Mouse (Mus musculus) layer of hippocampus, adult 2 months (tissue): ENCODE measurements around the gene Mthfd2. TPM values are rescaled to one million over a fixed set of nuclear protein-coding genes. Genes with fewer than 3 reads are reported as not detected.
"Not testable (repeated sequence)": the region's sequence is repeated elsewhere in the genome, so short reads cannot be mapped to it uniquely, and the experiment has no call there.

Experiments
- DNase-seq, 2 experiments: peaks; one replicate each; pipeline ENCODE4 v3.0.0; 2022; ENCODE audit warnings: low spot score in 2 of 2
- H3K27ac ChIP-seq: fragments of 200-600 bp; 2 replicates; pipeline ENCODE4 v1.8.1; 2022
- H3K4me3 ChIP-seq: fragments of 200-600 bp; 2 replicates; pipeline ENCODE4 v1.8.1; 2022; ENCODE audit warnings: mild to moderate bottlenecking
- CTCF ChIP-seq: fragments of 200-600 bp; conservative IDR thresholded peaks from 2 replicates; pipeline ENCODE4 v1.8.1; 2022; ENCODE audit warnings: antibody characterized with exemption, mild to moderate bottlenecking, moderate library complexity
- total RNA-seq, 2 experiments: library from RNA; stranded (reverse); gene quantifications; 2 replicates each; pipeline ENCODE4 v1.2.3; 2021

The Mthfd2 gene
- total RNA-seq, 2 experiments from 2014 or later, result 5.8 to 7.1 TPM

GRCm38 (mm10) chr6:83351490-83352160 lies 25.9 kb upstream of the Mthfd2 start:
- H3K4me3 ChIP-seq, result no peak overlapping the region
- TF ChIP-seq CTCF, result no peak
- no peak for DNase-seq
- peak overlapping the region; percentile 83; the same call in 1 of the 2 replicates for H3K27ac ChIP-seq

- Histone ChIP-seq H3K4me3 (no peak overlapping the region), H3K27ac (no peak overlapping the region)
- TF ChIP-seq CTCF, result no peak
- DNase-seq, result no peak
Measured at GRCm38 (mm10) chr6:83350851-83351405, 25.2 kb upstream of the Mthfd2 start.

- Histone ChIP-seq H3K27ac (peak overlapping the region; percentile 95), H3K4me3 (peak overlapping the region; percentile 95)
- no peak for TF ChIP-seq CTCF
- DNase-seq, result no peak
Measured at GRCm38 (mm10) chr6:83350172-83350571, 24.5 kb upstream of the Mthfd2 start.

GRCm38 (mm10) chr6:83349274-83349958 lies 23.7 kb upstream of the Mthfd2 start:
- peak; percentile 79 to 91 for DNase-seq
- peak overlapping the region; percentile 95 for H3K4me3 ChIP-seq
- TF ChIP-seq CTCF, result peak; percentile 90
- H3K27ac ChIP-seq, result peak overlapping the region; percentile 95

- Histone ChIP-seq H3K4me3 (peak within 1 kb of the TSS; percentile 95), H3K27ac (peak within 1 kb of the TSS; percentile 95)
- TF ChIP-seq CTCF, result no peak
- DNase-seq, result no peak
Measured at GRCm38 (mm10) chr6:83348873-83349272, 23.2 kb upstream of the Mthfd2 start, which contains the start of gene Bola3. Gene Bola3, plus strand, starts transcription at chr6:83349147.

GRCm38 (mm10) chr6:83347916-83348315 lies 22.2 kb upstream of the Mthfd2 start:
- no peak overlapping the region for H3K4me3 ChIP-seq
- TF ChIP-seq CTCF, result no peak
- no peak for DNase-seq

GRCm38 (mm10) chr6:83345285-83345684 lies 19.6 kb upstream of the Mthfd2 start:
- H3K4me3 ChIP-seq, DNase-seq: not testable (repeated sequence)

More at GRCm38 (mm10) chr6:83347916-83348315, 22.2 kb upstream of the Mthfd2 start:
- no peak overlapping the region for H3K27ac ChIP-seq

GRCm38 (mm10) chr6:83342957-83343356 lies 17.2 kb upstream of the Mthfd2 start:
- H3K27ac ChIP-seq, result no peak overlapping the region
- H3K4me3 ChIP-seq, result no peak overlapping the region
- DNase-seq, result no peak
- no peak for TF ChIP-seq CTCF

More at GRCm38 (mm10) chr6:83345285-83345684, 19.6 kb upstream of the Mthfd2 start:
- not testable (repeated sequence) for H3K27ac ChIP-seq

GRCm38 (mm10) chr6:83341387-83341786 lies 15.7 kb upstream of the Mthfd2 start:
- TF ChIP-seq CTCF, result no peak
- H3K27ac ChIP-seq, result no peak overlapping the region
- H3K4me3 ChIP-seq, result no peak overlapping the region
- DNase-seq, result no peak

- Histone ChIP-seq H3K27ac (no peak overlapping the region), H3K4me3 (no peak overlapping the region)
- DNase-seq, result no peak
- peak; percentile 49 for TF ChIP-seq CTCF
Measured at GRCm38 (mm10) chr6:83327591-83328190, 2.0 kb upstream of the Mthfd2 start.

- peak overlapping the region; percentile 70 for H3K4me3 ChIP-seq
- no peak for TF ChIP-seq CTCF
- H3K27ac ChIP-seq, result peak overlapping the region; percentile 95
- DNase-seq, result no peak
Measured at GRCm38 (mm10) chr6:83326761-83327160, 1.1 kb upstream of the Mthfd2 start.

- DNase-seq, result no peak
- Histone ChIP-seq H3K4me3 (peak overlapping the region; percentile 70), H3K27ac (peak overlapping the region; percentile 95)
- 0 out of 2 replicates have a peak, but pooled peaks have one; percentile 2 for TF ChIP-seq CTCF
Measured at GRCm38 (mm10) chr6:83326394-83326736, 657 bp upstream of the Mthfd2 start.

- Histone ChIP-seq H3K27ac (no peak overlapping the region), H3K4me3 (no peak overlapping the region)
- no peak for DNase-seq
- TF ChIP-seq CTCF, result no peak
Measured at GRCm38 (mm10) chr6:83323652-83324419, 1.9 kb downstream of the Mthfd2 start.
